Mouse (Mus musculus) forebrain, postnatal 0 days (tissue): ENCODE results near the gene Top3a. TPM values are rescaled to one million over a fixed set of nuclear protein-coding genes. Genes with fewer than 3 reads are reported as not detected.
A peak's percentile ranks its signal among the peaks of the same experiment; 100 is the strongest.

Experiments
- ATAC-seq: fragments of 200-750 bp; cut with Nextera tagmentation; 2 replicates; pipeline ENCODE4 v1.8.0; 2017; ENCODE audit warnings: mild to moderate bottlenecking, moderate library complexity
- DNase-seq: peaks from one replicate; pipeline ENCODE4 v3.0.0-alpha.2; 2015
- H3K27ac ChIP-seq: fragments of 300-500 bp; sonication (generic); 2 replicates; pipeline ENCODE4 v1.5.1; 2014; ENCODE audit warnings: low read depth, mild to moderate bottlenecking, antibody characterized with exemption, low read length, moderate library complexity, mixed read lengths
- H3K27me3 ChIP-seq: fragments of 300-500 bp; sonication (generic); 2 replicates; pipeline ENCODE4 v1.6.1; 2014; ENCODE audit warnings: mild to moderate bottlenecking, low read length, mixed read lengths; ENCODE audit not compliant: insufficient read depth
- H3K36me3 ChIP-seq: fragments of 300-500 bp; sonication (generic); 2 replicates; pipeline ENCODE4 v1.6.1; 2014; ENCODE audit warnings: mild to moderate bottlenecking, moderate library complexity; ENCODE audit not compliant: insufficient read depth
- H3K4me1 ChIP-seq: fragments of 300-500 bp; sonication (generic); 2 replicates; pipeline ENCODE4 v1.6.1; 2014; ENCODE audit warnings: antibody characterized with exemption; ENCODE audit not compliant: insufficient read depth
- H3K4me2 ChIP-seq: fragments of 300-500 bp; sonication (generic); 2 replicates; pipeline ENCODE4 v1.6.1; 2014; ENCODE audit warnings: low read depth, mild to moderate bottlenecking, moderate library complexity
- H3K4me3 ChIP-seq: fragments of 300-500 bp; sonication (generic); 2 replicates; pipeline ENCODE4 v1.5.1; 2014; ENCODE audit warnings: low read depth, low read length, mixed read lengths
- H3K9ac ChIP-seq: fragments of 300-500 bp; sonication (generic); 2 replicates; pipeline ENCODE4 v1.6.1; 2014; ENCODE audit warnings: mild to moderate bottlenecking
- H3K9me3 ChIP-seq: fragments of 300-500 bp; sonication (generic); 2 replicates; pipeline ENCODE4 v1.6.1; 2016; ENCODE audit warnings: low read length
- CTCF ChIP-seq: sonication (generic); IDR thresholded peaks from 2 replicates; pipeline ENCODE4 v1.5.1; 2016; ENCODE audit warnings: antibody characterized with exemption, control low read depth, low read depth
- WGBS: fragments of 180-500 bp; shearing (Covaris S2); extraction: QIAGEN DNeasy Blood & Tissue Kit; methylation state at CpG from one replicate; pipeline ENCODE4 v1.1.7; 2014; 5-methylcytosine and 5-hydroxymethylcytosine counted together
- polyA plus RNA-seq: library from polyadenylated mRNA; unstranded; fragments of >200 nt; fragmentation: Nextera tagmentation; extraction: Ambion mirVana; gene quantifications from 2 replicates; pipeline ENCODE4 v1.2.1, GENCODE M21; 2015
- total RNA-seq: library from RNA; depleted of rRNA; stranded (reverse); fragments of >200 nt; gene quantifications from 2 replicates; pipeline ENCODE4 v1.2.3, GENCODE M21; 2014

Top3a gene
- total and polyA plus RNA-seq, 2 experiments from 2014 or later = 3.9 to 11.5 TPM

GRCm38 (mm10) chr11:60755570-60755969 lies 21.6 kb downstream of the Top3a start:
- TF ChIP-seq CTCF = no peak
- H3K27ac ChIP-seq = no peak overlapping the region
- WGBS = 86% methylated on average over 7 of the region's 7 CpGs
- peaks cover 70% of the 10 kb centered on the region for H3K36me3 ChIP-seq
- no peaks in the 10 kb centered on the region for H3K9me3 ChIP-seq
- no peaks in the 10 kb centered on the region for H3K4me1 ChIP-seq
- no peak overlapping the region for H3K9ac ChIP-seq
- DNase-seq (no peak), ATAC-seq (no peak)
- H3K4me3 ChIP-seq = no peak overlapping the region
- no peak overlapping the region for H3K4me2 ChIP-seq
- H3K27me3 ChIP-seq = no peaks in the 10 kb centered on the region

- H3K4me1 ChIP-seq = no peaks in the 10 kb centered on the region
- no peak for TF ChIP-seq CTCF
- ATAC-seq (no peak), DNase-seq (no peak)
- no peak overlapping the region for H3K4me3 ChIP-seq
- 69% methylated on average over 3 of the region's 3 CpGs for WGBS
- no peak overlapping the region for H3K9ac ChIP-seq
- H3K4me2 ChIP-seq = no peak overlapping the region
- peaks cover 57% of the 10 kb centered on the region for H3K36me3 ChIP-seq
- H3K27ac ChIP-seq = no peak overlapping the region
- H3K27me3 ChIP-seq = no peaks in the 10 kb centered on the region
- no peaks in the 10 kb centered on the region for H3K9me3 ChIP-seq
Observed at GRCm38 (mm10) chr11:60740321-60740720, 36.8 kb downstream of the Top3a start.

GRCm38 (mm10) chr11:60737450-60737849 lies 39.7 kb downstream of the Top3a start:
- no peak overlapping the region for H3K9ac ChIP-seq
- H3K27ac ChIP-seq = no peak overlapping the region
- H3K36me3 ChIP-seq = peaks cover 51% of the 10 kb centered on the region
- no peak for TF ChIP-seq CTCF
- ATAC-seq (no peak), DNase-seq (no peak)
- H3K4me3 ChIP-seq = no peak overlapping the region
- no peaks in the 10 kb centered on the region for H3K27me3 ChIP-seq
- no peak overlapping the region for H3K4me2 ChIP-seq
- no peaks in the 10 kb centered on the region for H3K9me3 ChIP-seq
- no peaks in the 10 kb centered on the region for H3K4me1 ChIP-seq

GRCm38 (mm10) chr11:60736491-60736890 lies 40.7 kb downstream of the Top3a start:
- ATAC-seq = no peak

GRCm38 (mm10) chr11:60735191-60735590 lies 42.0 kb downstream of the Top3a start:
- H3K9ac ChIP-seq = no peak overlapping the region
- no peaks in the 10 kb centered on the region for H3K9me3 ChIP-seq
- no peak overlapping the region for H3K4me3 ChIP-seq
- no peaks in the 10 kb centered on the region for H3K27me3 ChIP-seq
- H3K4me2 ChIP-seq = no peak overlapping the region
- DNase-seq = no peak
- H3K27ac ChIP-seq = no peak overlapping the region
- ATAC-seq = no peak
- no peaks in the 10 kb centered on the region for H3K4me1 ChIP-seq
- 72% methylated on average over 5 of the region's 5 CpGs for WGBS
- peak; percentile 24 for TF ChIP-seq CTCF
- peaks cover 55% of the 10 kb centered on the region for H3K36me3 ChIP-seq

More at GRCm38 (mm10) chr11:60736491-60736890, 40.7 kb downstream of the Top3a start:
- Histone ChIP-seq H3K27me3 (no peaks in the 10 kb centered on the region), H3K4me2 (no peak overlapping the region), H3K27ac (no peak overlapping the region), H3K4me3 (no peak overlapping the region), H3K9ac (no peak overlapping the region), H3K36me3 (peaks cover 51% of the 10 kb centered on the region), H3K4me1 (no peaks in the 10 kb centered on the region), H3K9me3 (no peaks in the 10 kb centered on the region)
- WGBS = 94% methylated on average over 3 of the region's 3 CpGs
- no peak for TF ChIP-seq CTCF
- no peak for DNase-seq

- H3K9me3 ChIP-seq = no peaks in the 10 kb centered on the region
- WGBS = 86% methylated on average over 2 of the region's 2 CpGs
- H3K27ac ChIP-seq = no peak overlapping the region
- no peak overlapping the region for H3K9ac ChIP-seq
- H3K36me3 ChIP-seq = peaks cover 45% of the 10 kb centered on the region
- no peaks in the 10 kb centered on the region for H3K4me1 ChIP-seq
- TF ChIP-seq CTCF = no peak
- H3K27me3 ChIP-seq = no peaks in the 10 kb centered on the region
- no peak overlapping the region for H3K4me2 ChIP-seq
- H3K4me3 ChIP-seq = no peak overlapping the region
- ATAC-seq = no peak
- DNase-seq = no peak
Observed at GRCm38 (mm10) chr11:60734206-60734605, 43.0 kb downstream of the Top3a start.

- peaks cover 39% of the 10 kb centered on the region for H3K36me3 ChIP-seq
Observed at GRCm38 (mm10) chr11:60731251-60731650, 45.9 kb downstream of the Top3a start.

GRCm38 (mm10) chr11:60730169-60730568 lies 47.0 kb downstream of the Top3a start:
- H3K4me3 ChIP-seq = no peak overlapping the region
- peaks cover 39% of the 10 kb centered on the region for H3K36me3 ChIP-seq
- no peak overlapping the region for H3K27ac ChIP-seq
- ATAC-seq = no peak
- no peak overlapping the region for H3K9ac ChIP-seq
- DNase-seq = no peak
- peaks cover 10% of the 10 kb centered on the region for H3K4me1 ChIP-seq
- no peaks in the 10 kb centered on the region for H3K9me3 ChIP-seq
- H3K27me3 ChIP-seq = no peaks in the 10 kb centered on the region
- H3K4me2 ChIP-seq = no peak overlapping the region
- WGBS = 88% methylated on average over 9 of the region's 9 CpGs
- no peak for TF ChIP-seq CTCF

More at GRCm38 (mm10) chr11:60731251-60731650, 45.9 kb downstream of the Top3a start:
- Histone ChIP-seq H3K27ac (no peak overlapping the region), H3K27me3 (no peaks in the 10 kb centered on the region), H3K4me2 (no peak overlapping the region), H3K4me3 (no peak overlapping the region), H3K4me1 (peaks cover 10% of the 10 kb centered on the region), H3K9ac (no peak overlapping the region), H3K9me3 (no peaks in the 10 kb centered on the region)
- no peak for ATAC-seq
- no peak for TF ChIP-seq CTCF
- 91% methylated on average over 14 of the region's 14 CpGs for WGBS
- DNase-seq = no peak
